Mouse (Mus musculus) liver, embryonic 14.5 days (tissue): ENCODE measurements at regions not wholly inside any gene's neighbourhood (a gene's known extent, or its start where the extent isn't known, plus 50 kb on each side); places are given as distances from the start of the nearest gene placed in this dataset.

Source experiments
- ATAC-seq: fragments of 200-750 bp; cut with Nextera tagmentation; 2 replicates; pipeline ENCODE4 v1.8.0; 2017; ENCODE audit warnings: moderate number of reproducible peaks, mild to moderate bottlenecking, moderate library complexity; ENCODE audit not compliant: insufficient read depth
- DNase-seq, 3 experiments: peaks; one replicate each; pipeline ENCODE4 v3.0.0-alpha.2; 2012 to 2013; ENCODE audit warnings: low read depth in 3 of 3, low spot score in 3 of 3
- H3K27ac ChIP-seq: fragments of 300-500 bp; sonication (generic); 2 replicates; pipeline ENCODE4 v1.5.1; 2014; ENCODE audit warnings: moderate library complexity, mild to moderate bottlenecking, control low read depth, inconsistent platforms
- H3K27me3 ChIP-seq: fragments of 300-500 bp; sonication (generic); 2 replicates; pipeline ENCODE4 v1.6.1; 2014; ENCODE audit warnings: mild to moderate bottlenecking, low read length, moderate library complexity; ENCODE audit not compliant: control insufficient read depth, insufficient read depth
- H3K36me3 ChIP-seq: fragments of 300-500 bp; sonication (generic); replicated peaks from 2 replicates; pipeline ENCODE4 v1.6.1; 2014; ENCODE audit warnings: low read depth; ENCODE audit not compliant: control insufficient read depth, insufficient read depth
- H3K4me1 ChIP-seq, 2 experiments: fragments of 200-500 bp in 1 of 2; fragments of 300-500 bp in 1 of 2; sonication (generic) in 1 of 2; replicated peaks; 2 replicates each; pipeline ENCODE4 v1.6.1; 2012 to 2014; ENCODE audit warnings: antibody characterized with exemption in 1 of 2, inconsistent platforms in 1 of 2, low read length in 1 of 2; ENCODE audit not compliant: control insufficient read depth in 2 of 2, insufficient read depth in 2 of 2
- H3K4me2 ChIP-seq: fragments of 300-500 bp; sonication (generic); 2 replicates; pipeline ENCODE4 v1.6.1; 2014; ENCODE audit warnings: low read depth, mild to moderate bottlenecking, control low read depth, moderate library complexity
- H3K4me3 ChIP-seq, 2 experiments: fragments of 200-500 bp in 1 of 2; fragments of 300-500 bp in 1 of 2; sonication (generic) in 1 of 2; 2 replicates each; pipeline ENCODE4 v1.5.1; 2012 to 2014; ENCODE audit warnings: low read depth in 2 of 2, low read length in 2 of 2, mild to moderate bottlenecking in 2 of 2, control low read depth in 1 of 2, inconsistent platforms in 1 of 2, moderate library complexity in 1 of 2; ENCODE audit not compliant: insufficient read depth in 1 of 2
- H3K9ac ChIP-seq: fragments of 300-500 bp; sonication (generic); replicated peaks from 2 replicates; pipeline ENCODE4 v1.6.1; 2014; ENCODE audit warnings: mild to moderate bottlenecking, control low read depth, moderate library complexity
- H3K9me3 ChIP-seq: fragments of 300-500 bp; sonication (generic); 2 replicates; pipeline ENCODE4 v1.6.1; 2016; ENCODE audit warnings: low read length, mixed read lengths; ENCODE audit not compliant: control insufficient read depth
- CTCF ChIP-seq: IDR thresholded peaks from 2 replicates; pipeline ENCODE4 v1.5.1; 2016; ENCODE audit warnings: antibody characterized with exemption, low read depth, control low read depth
- EP300 ChIP-seq: IDR thresholded peaks from 2 replicates; pipeline ENCODE4 v1.6.1; 2016; ENCODE audit warnings: antibody characterized with exemption, low read depth
- WGBS: fragments of 180-500 bp; shearing (Covaris S2); extraction: QIAGEN DNeasy Blood & Tissue Kit; methylation state at CpG from one replicate; pipeline ENCODE4 v1.1.7; 2014; ENCODE audit not compliant: insufficient replicate concordance; 5-methylcytosine and 5-hydroxymethylcytosine counted together

GRCm38 (mm10) chr13:25554962-25555361 is 284.7 kb upstream of the Nrsn1 start:
- no peak for DNase-seq
- WGBS: 63% methylated on average over 6 of the region's 6 CpGs
- Histone ChIP-seq H3K27me3 (no peaks in the 10 kb centered on the region), H3K36me3 (no peaks in the 10 kb centered on the region), H3K9ac (no peak overlapping the region), H3K4me3 (no peak overlapping the region), H3K4me2 (no peak overlapping the region), H3K4me1 (no peaks in the 10 kb centered on the region), H3K27ac (no peak overlapping the region), H3K9me3 (no peaks in the 10 kb centered on the region)
- no peak for TF ChIP-seq EP300
- no peak for TF ChIP-seq CTCF
- no peak for ATAC-seq

DNA sequence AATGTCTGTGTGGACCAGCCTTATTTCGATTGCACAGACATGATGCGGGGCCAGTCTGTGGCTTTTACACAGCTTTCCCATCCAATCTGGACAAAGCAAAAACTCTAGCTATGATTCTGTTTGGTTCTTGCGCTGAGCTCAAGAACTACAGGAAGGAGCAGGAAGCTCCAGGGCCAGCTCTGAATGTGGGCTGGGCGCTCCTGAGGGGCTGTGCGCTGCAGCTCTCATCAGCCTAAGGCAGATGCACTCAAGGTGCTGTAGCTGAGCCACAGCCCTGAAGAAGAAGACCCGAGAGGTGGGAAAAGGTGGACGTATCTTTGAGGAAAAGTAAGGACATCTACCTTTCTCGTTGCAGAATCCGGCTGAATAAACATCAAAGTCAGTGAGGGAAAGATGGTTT is 278.2 kb upstream of the Nrsn1 start:
- no peaks in the 10 kb centered on the region for H3K27me3 ChIP-seq
- H3K27ac ChIP-seq: no peak overlapping the region
- TF ChIP-seq CTCF (no peak), EP300 (no peak)
- H3K4me1 ChIP-seq: no peaks in the 10 kb centered on the region
- H3K4me3 ChIP-seq: no peak overlapping the region
- H3K9me3 ChIP-seq: no peaks in the 10 kb centered on the region
- H3K36me3 ChIP-seq: no peaks in the 10 kb centered on the region
- no peak overlapping the region for H3K9ac ChIP-seq
- ATAC-seq: no peak
- no peak for DNase-seq
- H3K4me2 ChIP-seq: no peak overlapping the region
- 71% methylated on average over 9 of the region's 9 CpGs for WGBS

DNA sequence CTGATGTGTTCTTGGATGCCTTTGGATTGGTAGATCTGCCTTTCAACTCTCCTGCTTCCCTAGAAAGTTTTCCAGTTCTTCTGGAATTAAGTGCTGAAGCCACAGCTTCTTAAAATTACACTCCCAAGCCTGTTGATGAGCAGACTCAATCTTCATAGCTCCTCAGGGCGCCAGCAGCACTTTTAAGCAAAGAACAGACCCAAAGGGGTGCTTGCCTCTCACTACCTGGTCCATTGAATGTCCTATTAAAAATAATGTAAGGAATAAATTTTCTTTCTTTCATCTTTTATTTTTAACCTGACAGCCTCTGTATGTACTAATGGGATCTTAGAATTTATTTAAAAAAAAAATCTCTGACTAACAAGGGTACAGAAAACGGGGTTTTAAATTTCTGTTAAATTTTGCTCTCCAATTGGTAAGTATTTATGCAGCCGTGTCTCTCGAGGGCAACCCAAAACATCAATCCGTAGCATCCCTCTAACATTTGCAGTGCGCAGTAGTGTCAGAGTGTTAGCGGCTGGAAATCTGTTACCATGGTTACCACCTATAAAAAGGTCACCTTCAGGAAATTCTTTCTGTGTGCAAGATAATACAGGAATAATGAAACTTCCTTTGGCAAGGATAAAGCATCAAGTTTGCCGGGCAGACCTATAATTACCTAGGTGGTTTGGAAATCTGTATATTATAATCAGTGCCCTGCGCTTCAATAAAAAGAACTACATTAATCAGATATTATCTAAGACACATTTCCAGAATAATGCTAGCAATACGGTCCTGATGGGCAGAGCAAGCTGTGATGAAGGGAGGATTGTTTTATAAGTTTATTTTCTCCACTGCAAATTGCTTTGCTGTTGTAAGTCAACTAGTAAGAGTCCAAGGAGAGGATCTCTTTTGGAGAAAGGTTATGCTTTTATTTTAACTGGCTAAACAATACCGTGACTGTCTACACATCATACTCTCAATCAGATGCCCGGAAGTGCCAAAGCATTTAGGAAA is 277.1 kb upstream of the Nrsn1 start:
- Histone ChIP-seq H3K27me3 (no peaks in the 10 kb centered on the region), H3K36me3 (no peaks in the 10 kb centered on the region), H3K9ac (no peak overlapping the region), H3K4me2 (no peak overlapping the region), H3K9me3 (no peaks in the 10 kb centered on the region), H3K4me1 (no peaks in the 10 kb centered on the region), H3K4me3 (no peak overlapping the region), H3K27ac (no peak overlapping the region)
- no peak for DNase-seq
- no peak for TF ChIP-seq CTCF
- TF ChIP-seq EP300: no peak
- ATAC-seq: no peak
- WGBS: 66% methylated on average over 12 of the region's 12 CpGs

DNA sequence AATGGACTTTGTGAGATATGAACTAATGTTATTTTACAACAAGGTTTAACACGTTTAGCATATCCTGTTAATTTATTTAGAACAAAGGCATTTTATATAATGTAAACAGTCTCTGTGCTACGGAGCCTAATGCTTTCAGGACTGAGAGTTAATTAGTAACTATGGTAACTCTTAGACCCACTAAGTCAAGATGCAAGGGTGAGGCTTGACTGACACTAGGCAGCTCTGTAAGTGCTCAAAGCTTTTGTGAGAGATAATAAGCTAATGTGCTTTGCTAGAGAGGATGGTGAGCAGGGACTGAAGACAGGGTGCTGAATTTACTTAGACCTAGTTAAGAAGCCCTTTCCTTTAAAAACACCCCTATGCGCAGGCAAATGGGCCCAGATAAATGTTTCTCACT is 253.8 kb upstream of the Nrsn1 start:
- WGBS: 48% methylated on average over 3 of the region's 3 CpGs
- H3K4me3 ChIP-seq: no peak overlapping the region
- DNase-seq (no peak), ATAC-seq (no peak)
- H3K9ac ChIP-seq: no peak overlapping the region
- no peaks in the 10 kb centered on the region for H3K4me1 ChIP-seq
- H3K36me3 ChIP-seq: no peaks in the 10 kb centered on the region
- H3K9me3 ChIP-seq: no peaks in the 10 kb centered on the region
- no peak overlapping the region for H3K27ac ChIP-seq
- no peak overlapping the region for H3K4me2 ChIP-seq
- H3K27me3 ChIP-seq: no peaks in the 10 kb centered on the region
- TF ChIP-seq EP300: no peak
- no peak for TF ChIP-seq CTCF

DNA sequence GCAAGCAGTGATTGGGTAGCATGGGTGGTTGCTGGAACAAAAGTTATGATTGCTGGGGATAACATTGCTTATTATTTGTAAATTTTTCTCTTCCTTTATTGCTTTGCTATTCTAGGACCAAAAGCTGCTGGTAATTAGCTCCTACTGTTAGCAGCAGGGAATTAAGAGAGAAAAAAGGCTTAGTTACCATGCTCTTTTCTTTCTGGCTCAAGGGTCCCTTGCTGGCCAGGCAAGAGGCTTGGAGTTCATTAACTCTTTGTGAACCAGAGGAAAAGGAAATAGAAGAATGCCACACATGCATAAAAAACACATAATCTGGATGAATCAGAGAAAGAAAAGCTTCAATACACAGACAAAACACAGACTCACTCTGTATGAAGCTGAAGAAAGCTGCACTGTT is 237.1 kb upstream of the Nrsn1 start:
- no peak for ATAC-seq
- no peaks in the 10 kb centered on the region for H3K9me3 ChIP-seq
- DNase-seq: no peak
- no peaks in the 10 kb centered on the region for H3K36me3 ChIP-seq
- no peak overlapping the region for H3K4me3 ChIP-seq
- no peak overlapping the region for H3K9ac ChIP-seq
- no peak overlapping the region for H3K4me2 ChIP-seq
- no peak for TF ChIP-seq CTCF
- TF ChIP-seq EP300: no peak
- H3K27me3 ChIP-seq: no peaks in the 10 kb centered on the region
- H3K27ac ChIP-seq: no peak overlapping the region
- H3K4me1 ChIP-seq: no peaks in the 10 kb centered on the region
